Mouse (Mus musculus): Measurements from ENCODE around the gene Fbxo36.

Fbxo36 gene

DNA sequence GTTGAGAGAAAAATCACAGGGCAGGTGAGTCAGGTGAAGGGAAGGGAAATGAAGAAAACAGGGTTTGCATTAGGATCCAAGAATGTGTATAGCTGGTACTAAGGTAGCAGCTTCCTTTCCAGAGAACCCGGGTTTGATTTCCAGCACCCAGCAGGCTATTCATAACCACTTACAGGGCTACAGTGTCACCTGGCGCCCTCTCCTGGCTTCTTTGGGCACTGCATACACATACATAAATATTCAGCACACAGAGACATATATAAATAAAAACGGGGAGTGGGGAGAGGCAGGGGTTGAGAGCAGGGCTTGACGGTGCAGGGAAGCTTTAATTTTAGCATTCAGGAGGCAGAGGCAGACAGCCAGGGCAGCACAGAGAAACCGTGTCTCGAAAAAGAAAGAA lies 46.3 kb downstream of the Fbxo36 start:
- DNase-seq (ENCODE audit: extremely low read depth, insufficient read length, low spot score) = no peak

DNA sequence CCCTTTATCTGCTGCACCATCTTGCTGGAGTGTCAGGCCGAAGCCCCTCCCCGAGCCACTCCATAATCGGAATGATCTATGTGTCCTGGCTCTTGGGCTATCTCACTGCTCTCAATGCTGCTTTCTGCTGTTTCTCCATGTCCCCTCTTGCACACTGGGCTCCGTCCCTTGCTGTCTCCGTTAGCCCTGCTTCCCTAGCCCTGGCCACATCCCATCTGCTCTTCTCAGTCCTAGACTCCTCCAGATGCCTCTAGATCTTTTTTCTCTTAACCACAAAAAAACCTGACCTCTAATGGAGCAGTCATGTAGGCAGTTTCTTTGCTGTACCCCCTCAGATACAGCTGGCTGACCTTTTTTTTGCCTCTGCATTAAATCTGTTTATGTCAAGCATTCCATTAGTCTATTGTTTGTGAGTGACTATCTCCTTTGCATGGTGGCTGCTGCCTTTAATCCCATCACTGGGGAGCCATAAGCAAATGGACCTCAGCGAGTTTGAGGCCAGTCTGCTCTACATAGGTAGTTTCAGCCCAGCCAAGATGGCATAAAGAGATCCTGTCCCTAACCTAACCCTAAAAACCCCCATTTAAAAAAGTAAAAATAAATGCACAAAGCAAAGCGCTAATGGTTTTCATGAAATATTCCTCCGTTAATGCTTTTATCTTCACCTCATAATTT lies 49.8 kb downstream of the Fbxo36 start:
- DNase-seq (ENCODE audit: extremely low read depth, insufficient read length, low spot score) = no peak

- no peak for DNase-seq (ENCODE audit: extremely low read depth, insufficient read length, low spot score)
Observed at GRCm38 (mm10) chr1:84890005-84890393, 50.4 kb downstream of the Fbxo36 start.

DNA sequence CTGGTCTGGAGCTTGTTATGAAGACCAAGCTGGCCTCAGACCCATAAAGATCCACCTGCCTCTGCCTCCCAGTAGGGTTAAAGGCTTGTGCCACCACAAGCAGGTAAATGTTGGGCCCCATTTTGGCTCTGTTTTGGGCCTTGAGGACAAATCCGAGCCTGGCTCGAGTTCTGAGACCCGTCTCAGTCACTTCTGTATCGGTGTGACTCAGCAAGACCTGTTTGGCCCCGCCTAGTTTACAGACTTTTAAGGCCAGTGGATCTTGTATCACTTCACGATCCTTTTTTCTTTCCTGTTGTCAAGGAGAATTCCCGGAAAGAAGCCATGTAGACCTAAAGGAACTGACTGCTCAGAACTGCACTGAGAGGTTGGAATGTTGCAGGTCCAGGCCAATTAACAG lies 50.9 kb downstream of the Fbxo36 start:
- DNase-seq (ENCODE audit: extremely low read depth, insufficient read length, low spot score) = no peak

DNA sequence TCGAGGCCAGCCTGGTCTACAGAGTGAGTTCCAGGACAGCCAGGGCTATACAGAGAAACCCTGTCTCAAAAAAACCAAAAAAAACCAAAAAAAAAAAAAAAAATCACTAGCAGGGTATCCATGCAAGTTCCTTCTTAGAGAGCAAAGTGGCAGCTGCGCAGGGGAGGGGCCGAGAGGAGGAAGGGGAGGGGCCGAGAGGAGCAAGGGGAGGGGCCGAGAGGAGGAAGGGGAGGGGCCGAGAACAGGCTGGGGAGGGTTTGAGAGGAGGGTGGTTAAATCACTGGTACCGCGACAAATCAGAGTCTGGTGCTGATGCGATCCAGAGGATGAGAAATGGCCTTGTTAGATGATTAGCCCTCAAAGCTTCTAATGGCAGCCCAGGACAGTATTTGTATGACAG lies 52.1 kb downstream of the Fbxo36 start:
- no peak for DNase-seq (ENCODE audit: extremely low read depth, insufficient read length, low spot score)

GRCm38 (mm10) chr1:84897364-84897763 lies 57.7 kb downstream of the Fbxo36 start:
- DNase-seq (ENCODE audit: extremely low read depth, insufficient read length, low spot score) = no peak

GRCm38 (mm10) chr1:84899156-84899555 lies 59.5 kb downstream of the Fbxo36 start:
- DNase-seq (ENCODE audit: extremely low read depth, insufficient read length, low spot score) = no peak

DNA sequence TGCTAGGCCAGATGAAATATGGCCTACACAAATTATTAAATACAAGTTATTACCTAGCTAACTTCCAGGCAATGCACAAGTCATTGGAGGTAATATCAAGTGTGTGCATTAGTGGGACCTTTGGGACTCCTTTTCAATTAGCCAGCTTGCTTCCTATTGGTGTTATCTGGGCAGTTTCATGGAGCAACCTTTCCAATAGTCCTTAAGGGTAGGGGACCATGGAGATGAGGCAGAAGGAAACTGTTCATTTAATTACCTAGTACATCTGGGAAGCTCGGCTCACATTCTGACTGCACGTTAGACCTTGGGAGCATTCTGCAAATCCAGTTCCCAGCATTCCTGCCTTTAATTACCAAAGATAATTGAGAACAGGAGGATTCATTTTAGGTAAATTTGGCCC lies 64.8 kb downstream of the Fbxo36 start:
- no peak for DNase-seq (ENCODE audit: extremely low read depth, insufficient read length, low spot score)

GRCm38 (mm10) chr1:84910177-84910804 lies 70.7 kb downstream of the Fbxo36 start:
- DNase-seq (ENCODE audit: extremely low read depth, insufficient read length, low spot score) = no peak

- DNase-seq (ENCODE audit: extremely low read depth, insufficient read length, low spot score) = no peak
Observed at GRCm38 (mm10) chr1:84912571-84912970, 72.9 kb downstream of the Fbxo36 start.

GRCm38 (mm10) chr1:84915010-84915409 lies 75.4 kb downstream of the Fbxo36 start:
- DNase-seq (ENCODE audit: extremely low read depth, insufficient read length, low spot score) = no peak

DNA sequence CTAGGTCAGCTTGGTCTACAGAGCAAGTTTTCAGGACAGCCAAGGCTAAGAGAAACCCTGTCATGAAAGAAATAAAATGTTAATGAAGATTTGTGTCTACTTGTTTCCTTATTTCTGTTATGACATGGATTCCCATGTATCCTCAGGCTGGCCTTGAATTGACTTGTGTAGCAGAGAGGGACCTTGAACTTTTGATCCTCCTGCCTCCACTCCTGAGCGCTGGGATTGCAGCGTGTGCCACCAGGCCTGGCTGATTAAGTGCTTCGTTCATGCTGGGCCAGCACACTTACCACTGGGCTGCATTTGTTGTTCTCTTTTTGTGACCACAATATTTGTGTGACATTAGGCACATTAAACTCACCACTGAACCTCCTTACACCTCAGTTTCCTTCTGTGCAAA lies 79.2 kb downstream of the Fbxo36 start:
- DNase-seq (ENCODE audit: extremely low read depth, insufficient read length, low spot score) = no peak

- DNase-seq (ENCODE audit: extremely low read depth, insufficient read length, low spot score) = no peak
Observed at GRCm38 (mm10) chr1:84923432-84923831, 83.8 kb downstream of the Fbxo36 start.

DNA sequence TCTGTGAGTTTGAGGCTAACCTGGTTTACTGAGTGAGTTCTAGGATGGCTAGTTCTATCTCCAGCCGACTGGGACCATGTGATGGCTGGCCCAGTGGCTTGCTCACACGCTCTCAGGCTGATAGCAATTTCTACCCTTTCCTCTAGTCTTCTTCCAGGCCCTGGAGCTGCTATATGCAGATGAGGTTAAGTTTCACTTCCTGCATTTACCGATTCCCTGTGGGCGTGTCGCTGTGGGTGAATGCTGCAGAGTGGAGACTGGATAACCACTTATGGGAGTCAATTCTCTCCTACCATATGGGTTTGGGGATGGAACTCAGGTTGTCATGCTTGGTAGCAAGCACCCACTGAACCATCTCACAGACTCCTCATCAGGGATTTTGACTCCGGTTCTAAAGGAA lies 84.5 kb downstream of the Fbxo36 start:
- DNase-seq (ENCODE audit: extremely low read depth, insufficient read length, low spot score) = no peak

DNA sequence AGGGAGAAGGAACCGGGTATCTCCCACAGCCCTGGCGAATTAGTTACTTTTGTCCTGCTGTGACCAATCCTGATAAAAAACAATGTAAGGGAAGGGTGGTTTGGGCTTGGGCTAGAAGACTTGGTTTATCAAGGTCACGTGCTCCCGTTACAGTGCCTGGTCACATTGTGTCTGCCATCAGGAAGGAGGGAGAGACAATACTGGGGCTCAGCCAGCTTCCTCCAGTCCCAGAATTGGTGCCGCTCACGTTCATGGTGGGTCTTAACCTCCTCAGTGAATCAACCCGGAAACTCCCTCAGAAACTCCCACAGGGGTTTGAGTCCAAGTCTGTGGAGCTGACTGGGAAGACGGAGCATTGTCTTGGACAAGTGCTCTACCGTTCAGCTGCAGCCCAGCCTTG lies 86.0 kb downstream of the Fbxo36 start:
- no peak for DNase-seq (ENCODE audit: extremely low read depth, insufficient read length, low spot score)

- DNase-seq (ENCODE audit: extremely low read depth, insufficient read length, low spot score) = no peak
Observed at GRCm38 (mm10) chr1:84933472-84934150, 94.0 kb downstream of the Fbxo36 start.

DNA sequence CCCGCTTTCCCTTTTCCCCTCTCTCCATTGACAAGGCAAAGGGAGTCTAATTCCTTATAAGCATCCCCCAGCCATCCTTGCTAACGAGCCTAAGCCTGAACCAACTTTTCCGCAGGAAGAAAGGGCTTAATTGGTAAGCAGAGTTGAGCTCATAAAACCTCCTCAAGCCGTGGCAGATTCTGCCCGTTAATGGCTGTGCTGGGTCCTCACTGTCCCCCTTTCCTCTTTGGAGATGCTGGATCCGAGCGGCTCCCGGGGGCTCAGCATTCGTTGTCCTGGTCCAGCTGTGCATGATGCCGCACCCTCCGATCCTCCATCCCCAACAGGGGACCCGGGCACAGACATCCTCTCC lies 94.5 kb downstream of the Fbxo36 start:
- DNase-seq (ENCODE audit: extremely low read depth, insufficient read length, low spot score) = no peak

DNA sequence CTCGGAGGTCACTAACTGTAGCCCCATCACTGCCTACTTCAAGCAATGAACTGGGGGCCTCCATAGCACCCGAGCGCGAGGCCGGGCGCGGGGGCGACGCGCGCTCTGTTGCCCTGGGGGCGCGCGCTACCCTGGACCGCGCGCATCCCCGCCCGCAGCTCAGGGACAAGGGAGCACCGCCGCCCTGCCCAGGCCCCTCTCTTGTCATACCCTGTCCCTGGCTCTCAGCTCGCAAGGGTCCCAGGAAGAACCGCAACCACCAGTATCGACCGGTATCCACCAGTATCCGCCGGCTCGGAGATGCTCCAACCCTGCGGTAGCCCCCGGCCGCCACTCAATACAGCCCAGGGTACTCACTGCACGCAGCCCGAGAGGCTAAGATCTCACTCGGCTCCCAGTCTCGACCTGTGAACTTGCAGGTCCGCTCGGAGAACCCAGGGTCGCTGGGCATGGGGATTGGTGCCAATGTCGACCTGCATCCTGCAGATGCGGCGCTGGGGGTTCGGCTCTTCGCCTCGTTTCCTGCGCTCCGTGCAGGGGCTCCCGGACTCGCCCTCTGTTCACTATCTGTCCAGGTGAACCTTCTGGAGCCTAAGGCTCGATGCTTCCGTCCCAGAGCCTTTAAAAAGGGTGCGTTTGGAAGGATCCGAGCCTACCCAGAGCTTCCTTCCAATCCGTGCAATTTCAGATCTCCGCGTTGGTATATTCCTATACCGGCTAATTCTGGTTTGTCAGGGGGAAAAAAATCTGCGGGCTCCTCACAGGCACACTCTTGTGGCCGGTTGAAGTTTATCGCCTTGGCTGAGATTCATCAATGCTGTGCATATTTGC lies 95.1 kb downstream of the Fbxo36 start, which contains the start of gene Slc16a14:
Slc16a14 (minus strand) TSS at position 632 of the 831 bp plus-strand sequence.
- DNase-seq (ENCODE audit: extremely low read depth, insufficient read length, low spot score) = no peak

- DNase-seq (ENCODE audit: extremely low read depth, insufficient read length, low spot score) = peak; percentile 64
Observed at GRCm38 (mm10) chr1:84935668-84936067, 96.0 kb downstream of the Fbxo36 start.

DNA sequence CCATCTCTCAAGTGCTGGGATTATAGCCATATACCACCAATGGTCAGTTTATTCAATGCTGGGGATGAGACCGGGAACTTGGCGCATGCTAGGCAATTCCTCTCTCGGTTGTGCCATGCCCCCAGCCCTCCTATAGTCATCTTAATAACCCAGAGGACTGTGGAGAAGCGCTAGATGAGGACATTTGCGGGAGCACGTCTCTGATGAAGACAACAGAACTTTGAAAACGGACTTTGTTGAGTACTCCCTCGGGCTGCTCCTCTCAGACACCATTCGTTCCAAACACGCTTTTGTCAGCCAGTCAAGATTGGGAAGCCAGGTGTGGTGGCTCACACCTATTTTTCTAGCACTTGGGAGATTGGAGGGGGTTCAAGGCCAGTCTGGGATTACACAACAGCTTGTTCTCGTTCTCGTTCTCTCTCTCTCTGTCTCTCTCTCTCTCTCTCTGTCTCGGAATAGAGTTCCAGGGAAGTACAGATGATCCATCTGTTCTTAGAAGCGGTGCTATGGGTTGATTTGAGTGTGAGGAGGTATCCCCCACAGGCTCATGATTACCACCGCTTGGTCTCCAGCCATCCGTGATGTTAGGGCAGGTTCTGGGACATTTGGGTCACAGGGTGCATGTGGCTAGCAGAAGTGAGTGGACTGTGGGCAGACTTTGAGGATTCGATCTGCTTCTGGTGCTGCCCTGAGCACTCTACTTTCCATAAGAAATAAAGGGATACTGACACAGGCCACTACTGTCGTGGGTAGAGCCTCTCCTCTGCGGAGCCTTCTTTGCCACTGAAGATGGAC lies 97.3 kb downstream of the Fbxo36 start:
- DNase-seq (ENCODE audit: extremely low read depth, insufficient read length, low spot score) = no peak

All from 3134 (cell line).